In the genomic region with DNA sequence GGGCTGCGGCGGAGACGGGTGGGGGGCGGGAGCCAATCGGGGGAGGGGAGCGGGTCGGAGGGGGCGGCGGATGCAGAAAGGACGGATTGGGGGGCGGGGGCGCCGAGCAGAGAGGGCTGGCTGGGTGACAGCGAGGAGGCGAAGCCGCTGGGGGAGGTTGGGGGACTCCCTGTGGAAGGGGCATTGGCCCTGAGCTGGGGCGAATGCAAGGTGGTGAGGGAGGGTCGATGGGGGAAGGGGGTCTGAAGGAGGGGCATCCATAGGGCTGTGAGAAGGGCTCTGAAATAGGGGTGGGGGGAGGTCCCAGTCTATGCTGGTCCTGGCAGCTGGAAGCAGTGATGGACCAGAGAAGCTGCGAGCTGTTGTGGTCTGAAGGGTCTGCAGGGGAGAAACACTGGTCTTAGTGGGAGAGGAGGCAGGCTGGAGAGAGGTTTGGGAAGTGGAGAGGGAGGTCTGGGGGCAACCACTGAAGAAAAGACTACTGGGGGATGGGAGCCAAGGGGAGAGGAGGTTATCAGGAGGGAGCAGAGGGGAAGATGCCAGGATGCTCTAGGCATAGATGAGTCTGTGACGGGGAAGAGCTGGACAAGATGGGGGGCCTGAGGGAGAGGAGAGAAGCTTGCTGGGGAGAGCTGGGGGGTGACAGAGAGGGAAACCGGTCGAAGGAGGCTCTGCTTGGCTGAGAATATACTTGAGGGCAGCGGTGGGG, we compare ENCODE assay signal across 9 mouse cellular contexts. TPM values are rescaled to one million over a fixed set of nuclear protein-coding genes. Genes with fewer than 3 reads are reported as not detected.
DNase-seq lines count a peak whose midpoint lies in the region; ATAC-seq lines count a peak whose summit lies in the region.
"Had no signal": no experiment of that assay in that cellular context is flagged by ENCODE, and none has a peak within 500 bp of the region (broad histone marks: within the 10 kb centered on the region; RNA-seq: fewer than 3 reads in every experiment).

No protein-coding gene starts in this region.

- DNase-seq in heart, postnatal 10 days, result no peak
- peak; percentile 41 for DNase-seq in retina, postnatal 1 day
- no peak for DNase-seq in retina, embryonic 14.5 days (ENCODE audit: low spot score)
- DNase-seq in adrenal gland, adult 8-10 months, result no peak
- no peak for DNase-seq in left cerebral cortex, postnatal 36 days (ENCODE audit: low spot score in 2 of 2)

- H3K4me3 ChIP-seq in heart, embryonic 11.5 days (ENCODE audit: low read depth, low read length), result peak overlapping the region; percentile 49
- H3K4me3 ChIP-seq in intestine, embryonic 16.5 days (ENCODE audit: low read length), result peak overlapping the region; percentile 57
- H3K4me3 ChIP-seq in stomach, embryonic 14.5 days (ENCODE audit: low read depth, low read length), result peak overlapping the region; percentile 42
- H3K4me3 ChIP-seq: myocyte had no signal

- no peak overlapping the region for H3K9ac ChIP-seq in heart, embryonic 11.5 days (ENCODE audit: low read depth, low read length)
- H3K9ac ChIP-seq in intestine, embryonic 16.5 days (ENCODE audit: low read depth, low read length), result no peak overlapping the region
- H3K9ac ChIP-seq in stomach, embryonic 14.5 days (replicated peaks; ENCODE audit: low read depth, low read length), result no peak overlapping the region

- no peak overlapping the region for H3K27ac ChIP-seq in heart, embryonic 11.5 days (ENCODE audit: low read depth, low read length)
- no peak overlapping the region for H3K27ac ChIP-seq in intestine, embryonic 16.5 days (ENCODE audit: low read length)
- H3K27ac ChIP-seq in stomach, embryonic 14.5 days (ENCODE audit: low read length), result no peak overlapping the region

- ATAC-seq in heart, embryonic 11.5 days (replicated peaks; ENCODE audit: insufficient number of reproducible peaks, low FRiP score, low TSS enrichment), result no peak
- no peak for ATAC-seq in intestine, embryonic 16.5 days
- ATAC-seq in stomach, embryonic 14.5 days (ENCODE audit: insufficient number of reproducible peaks, insufficient read depth, low FRiP score, low read depth), result no peak

- intact Hi-C loops in heart, postnatal 10 days (cut with DNase I), result loop anchor here (1.0 kb wide), 1 partner anchor 33 kb away; no protein-coding TSS in a partner anchor
- intact Hi-C loops in left cerebral cortex, postnatal 36 days (cut with DNase I), result loop anchor here (5.0 kb wide), 2 partner anchors 33 to 52 kb away; no protein-coding TSS in a partner anchor

- peaks cover 69% of the 10 kb centered on the region for H3K27me3 ChIP-seq in heart, embryonic 11.5 days (ENCODE audit: control insufficient read depth, insufficient read depth, low read length)
- H3K27me3 ChIP-seq in intestine, embryonic 16.5 days (replicated peaks; ENCODE audit: control insufficient read depth, insufficient read depth, low read length), result peaks cover 38% of the 10 kb centered on the region
- H3K27me3 ChIP-seq in stomach, embryonic 14.5 days (ENCODE audit: control insufficient read depth, insufficient read depth, low read length), result peaks cover 35% of the 10 kb centered on the region; the same call in 1 of the 2 replicates

- no peaks in the 10 kb centered on the region for H3K36me3 ChIP-seq in heart, embryonic 11.5 days (ENCODE audit: control insufficient read depth, insufficient read depth, low read length)
- no peaks in the 10 kb centered on the region for H3K36me3 ChIP-seq in intestine, embryonic 16.5 days (ENCODE audit: control insufficient read depth, insufficient read depth, low read length)
- no peaks in the 10 kb centered on the region for H3K36me3 ChIP-seq in stomach, embryonic 14.5 days (ENCODE audit: control insufficient read depth, insufficient read depth, low read length)

- peaks cover 22% of the 10 kb centered on the region for H3K4me1 ChIP-seq in heart, embryonic 11.5 days (ENCODE audit: control insufficient read depth, insufficient read depth, low read length)
- H3K4me1 ChIP-seq in intestine, embryonic 16.5 days (ENCODE audit: control insufficient read depth, insufficient read depth, low read length), result peaks cover 20% of the 10 kb centered on the region
- 0 out of 2 replicates have a peak, but pooled peaks cover 3% of the 10 kb centered on the region for H3K4me1 ChIP-seq in stomach, embryonic 14.5 days (ENCODE audit: control insufficient read depth, insufficient read depth, low read length)

- H3K4me2 ChIP-seq in heart, embryonic 11.5 days, result peak overlapping the region; percentile 91
- no peak overlapping the region; the same call in 1 of the 2 replicates for H3K4me2 ChIP-seq in intestine, embryonic 16.5 days (ENCODE audit: low read depth, low read length)
- peak overlapping the region; percentile 87 for H3K4me2 ChIP-seq in stomach, embryonic 14.5 days (replicated peaks; ENCODE audit: low read depth, low read length)

- WGBS in heart, embryonic 11.5 days (ENCODE audit: insufficient replicate concordance), result 12% methylated on average over 21 of the region's 23 CpGs
- WGBS in intestine, embryonic 16.5 days, result 7% methylated on average over 20 of the region's 23 CpGs
- WGBS in stomach, embryonic 14.5 days, result 11% methylated on average over 18 of the region's 23 CpGs

- no peaks in the 10 kb centered on the region for H3K9me3 ChIP-seq in heart, embryonic 11.5 days (replicated peaks; ENCODE audit: control insufficient read depth, low read length)
- H3K9me3 ChIP-seq in intestine, embryonic 16.5 days (ENCODE audit: control insufficient read depth, low read length), result no peaks in the 10 kb centered on the region
- H3K9me3 ChIP-seq in stomach, embryonic 14.5 days (ENCODE audit: control insufficient read depth, low read depth, low read length), result no peaks in the 10 kb centered on the region

RNA-seq across cellular contexts. Expression of gene Nrxn2, which starts 0.6 kb away (rescaled TPM):
- 1.5 and 1.6 TPM in 2 replicates for polyA plus RNA-seq in heart, embryonic 11.5 days (2014; fragmentation: Nextera tagmentation; extraction: Ambion mirVana)
- total RNA-seq in heart, postnatal 10 days (2021), result 1 to 10 TPM; 4.4 to 5.5 TPM
- 0.73 and 0.97 TPM in 2 replicates for polyA plus RNA-seq in intestine, embryonic 16.5 days (2015; fragmentation: Nextera tagmentation; extraction: Ambion mirVana)
- polyA plus RNA-seq in stomach, embryonic 14.5 days (2014; fragmentation: Nextera tagmentation; extraction: Ambion mirVana), result 2.5 and 2.6 TPM in 2 replicates
- 10 to 100 TPM in 3 of 4 experiments, 1 to 10 TPM in 1; 8.8 to 12.5 (median 11.5) TPM for total RNA-seq in adrenal gland, adult 8-10 months (2022)
- total RNA-seq in left cerebral cortex, postnatal 36 days (2021), result 100 to 1,000 TPM; 635 to 658 TPM

RNA-seq across cellular contexts. Expression of gene Rasgrp2, which starts 20.0 kb away (rescaled TPM):
- polyA plus RNA-seq in heart, embryonic 11.5 days (2014; fragmentation: Nextera tagmentation; extraction: Ambion mirVana), result 41.5 and 42.7 TPM in 2 replicates
- total RNA-seq in heart, postnatal 10 days (2021), result 10 to 100 TPM; 50.7 to 60.2 TPM
- polyA plus RNA-seq in intestine, embryonic 16.5 days (2015; fragmentation: Nextera tagmentation; extraction: Ambion mirVana), result 41.8 and 47.0 TPM in 2 replicates
- polyA plus RNA-seq in stomach, embryonic 14.5 days (2014; fragmentation: Nextera tagmentation; extraction: Ambion mirVana), result 38.6 and 47.8 TPM in 2 replicates
- 10 to 100 TPM; 31.5 to 52.2 (median 34.5) TPM for total RNA-seq in adrenal gland, adult 8-10 months (2022)
- 10 to 100 TPM; 47.5 to 72.6 TPM for total RNA-seq in left cerebral cortex, postnatal 36 days (2021)

RNA-seq across cellular contexts. Expression of gene Pygm, which starts 34.9 kb away (rescaled TPM):
- 149 and 178 TPM in 2 replicates for polyA plus RNA-seq in heart, embryonic 11.5 days (2014; fragmentation: Nextera tagmentation; extraction: Ambion mirVana)
- total RNA-seq in heart, postnatal 10 days (2021), result 100 to 1,000 TPM; 622 to 693 TPM
- 6.0 and 6.8 TPM in 2 replicates for polyA plus RNA-seq in intestine, embryonic 16.5 days (2015; fragmentation: Nextera tagmentation; extraction: Ambion mirVana)
- polyA plus RNA-seq in stomach, embryonic 14.5 days (2014; fragmentation: Nextera tagmentation; extraction: Ambion mirVana), result 9.3 and 10.1 TPM in 2 replicates
- total RNA-seq in adrenal gland, adult 8-10 months (2022), result 100 to 1,000 TPM in 2 of 4 experiments, 10 to 100 TPM in 2; 47.6 to 119 (median 92.8) TPM
- 10 to 100 TPM; 29.2 to 33.3 TPM for total RNA-seq in left cerebral cortex, postnatal 36 days (2021)

RNA-seq across cellular contexts. Expression of gene Sf1, which starts 55.6 kb away (rescaled TPM):
- polyA plus RNA-seq in heart, embryonic 11.5 days (2014; fragmentation: Nextera tagmentation; extraction: Ambion mirVana), result 106 and 124 TPM in 2 replicates
- total RNA-seq in heart, postnatal 10 days (2021), result 100 to 1,000 TPM; 118 to 143 TPM
- 94.7 and 103 TPM in 2 replicates for polyA plus RNA-seq in intestine, embryonic 16.5 days (2015; fragmentation: Nextera tagmentation; extraction: Ambion mirVana)
- 126 and 139 TPM in 2 replicates for polyA plus RNA-seq in stomach, embryonic 14.5 days (2014; fragmentation: Nextera tagmentation; extraction: Ambion mirVana)
- total RNA-seq in adrenal gland, adult 8-10 months (2022), result 100 to 1,000 TPM; 193 to 274 (median 215) TPM
- total RNA-seq in left cerebral cortex, postnatal 36 days (2021), result 100 to 1,000 TPM; 158 to 227 TPM

Comparison
In these comparisons a context has a peak if more than half of its experiments do, and no peak if none do; other contexts are left out.
1. RNA of gene Nrxn2, which starts 0.6 kb away (total RNA-seq): 635 to 658 TPM in left cerebral cortex, postnatal 36 days; 8.8 to 12.5 TPM in adrenal gland, adult 8-10 months and 4.4 to 5.5 TPM in heart, postnatal 10 days; every median in the first group is over 10 times any median in the second.
2. RNA of gene Pygm, which starts 34.9 kb away (total RNA-seq): 622 to 693 TPM in heart, postnatal 10 days; 47.6 to 119 TPM in adrenal gland, adult 8-10 months and 29.2 to 33.3 TPM in left cerebral cortex, postnatal 36 days; every median in the first group is over 4 times any median in the second.
3. Peak in every context shown above with its lines, with median percentiles within 50 percentile points of each other: H3K4me3 ChIP-seq.